Mouse (Mus musculus) CD4-positive naive resting alpha-beta T cell, adult 76 days (primary cell): ENCODE data around the gene Gm20816. TPM values are rescaled to one million over a fixed set of nuclear protein-coding genes. Genes with fewer than 3 reads are reported as not detected.

Experiments used
- total RNA-seq: library from RNA; stranded (reverse); gene quantifications from one replicate; pipeline ENCODE4 v1.2.4, GENCODE M21; 2023

Gm20816 gene
- total RNA-seq, result not detected

DNA sequence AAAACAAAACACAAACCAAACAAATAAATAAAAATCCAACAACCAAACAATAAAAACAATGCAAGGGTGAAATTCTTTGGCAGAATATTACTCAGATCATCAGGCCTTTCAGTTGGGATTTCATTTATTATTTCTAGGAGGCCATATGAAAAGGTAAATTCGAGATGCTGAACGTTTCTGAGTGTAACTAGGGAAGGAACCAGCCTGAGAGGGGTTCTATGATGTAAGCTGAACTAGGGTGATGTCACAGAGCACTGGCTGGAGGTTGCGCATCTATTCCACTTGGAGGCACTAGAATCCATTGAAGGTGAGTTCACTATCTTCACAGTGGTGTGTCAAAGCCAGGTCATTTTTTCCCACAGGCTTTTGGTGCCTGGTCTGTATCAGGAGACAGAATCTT lies at the start of gene Gm20816:
Gm20816 (plus strand) TSS at position 301 of the 400 bp plus-strand sequence.

Other genes starting within 250 kb of the Gm20816 start
- not detected for gene Gm20937, start 243.1 kb upstream of the Gm20816 start, total RNA-seq